Mouse (Mus musculus): Measurements from ENCODE around the gene Esr2. TPM values are rescaled to one million over a fixed set of nuclear protein-coding genes. Genes with fewer than 3 reads are reported as not detected.

Esr2 gene
- polyA plus RNA-seq, 1 experiment from 2014 or later: 0.34 TPM

DNA sequence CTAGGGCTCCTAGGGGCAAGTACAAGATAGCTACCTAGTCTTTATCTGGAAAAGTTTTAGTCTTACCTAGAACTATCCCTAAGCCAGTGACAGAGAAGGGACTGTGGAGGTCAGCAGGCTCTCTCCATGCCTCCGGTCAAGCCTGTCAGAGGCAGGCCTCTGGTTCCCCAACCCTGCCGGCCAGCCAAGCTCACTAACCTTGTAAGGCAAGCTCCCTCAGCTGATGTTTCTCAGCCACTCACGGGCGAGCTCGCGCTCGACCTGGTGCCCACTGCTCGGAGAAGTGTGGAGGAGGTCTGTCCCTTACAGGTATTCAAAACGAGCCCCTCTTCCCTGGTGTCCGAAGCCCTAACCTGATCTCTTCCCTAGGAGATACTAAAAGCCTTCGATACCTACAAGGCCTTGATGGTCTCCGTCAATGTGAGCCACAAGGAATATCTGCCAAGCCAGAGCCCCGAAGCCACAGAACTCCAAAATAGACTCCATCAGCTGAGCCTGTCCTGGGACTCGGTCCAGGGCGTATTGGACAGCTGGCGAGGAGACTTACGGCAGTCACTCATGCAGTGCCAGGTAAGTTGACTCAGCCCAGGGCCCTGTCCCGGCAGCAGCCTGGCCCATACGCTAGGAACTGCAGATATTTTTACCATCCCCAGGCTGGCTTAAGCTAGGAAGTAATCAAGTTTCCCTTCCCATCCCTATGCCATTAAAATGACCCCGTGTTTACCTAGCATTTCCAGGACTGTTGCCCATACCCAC lies 72.3 kb downstream of the Esr2 start:
- 93% methylated on average over 20 of the region's 20 CpGs for WGBS
- Histone ChIP-seq H3K9ac (no peak overlapping the region), H3K4me1 (no peaks in the 10 kb centered on the region), H3K9me3 (no peaks in the 10 kb centered on the region), H3K4me3 (no peak overlapping the region), H3K36me3 (peaks cover 68% of the 10 kb centered on the region), H3K27me3 (no peaks in the 10 kb centered on the region), H3K27ac (no peak overlapping the region), H3K4me2 (no peak overlapping the region)
- no peak for ATAC-seq (ENCODE audit: borderline replicate concordance, extremely low read depth, low FRiP score, low TSS enrichment)

DNA sequence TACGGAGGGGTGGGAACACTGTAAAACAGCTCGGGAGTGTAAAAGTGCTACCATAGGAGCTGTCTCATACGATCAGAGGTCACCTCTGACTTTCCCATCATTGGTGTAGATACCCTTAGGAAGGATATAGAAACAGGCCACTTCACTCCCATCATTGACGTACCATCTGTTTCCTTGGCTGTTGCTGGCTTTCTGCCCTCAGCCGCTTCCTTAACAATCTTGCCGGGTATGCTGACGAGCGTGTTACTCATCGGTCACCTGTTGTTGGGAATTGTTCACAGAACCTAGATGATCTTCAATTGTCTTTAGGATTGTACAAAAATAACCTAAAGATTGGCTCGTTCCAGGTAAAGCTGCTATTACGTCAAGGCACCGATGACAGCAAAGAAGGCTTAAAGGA lies 74.4 kb downstream of the Esr2 start:
- H3K27me3 ChIP-seq: no peaks in the 10 kb centered on the region
- no peak for ATAC-seq (ENCODE audit: borderline replicate concordance, extremely low read depth, low FRiP score, low TSS enrichment)
- H3K4me3 ChIP-seq: no peak overlapping the region
- H3K4me2 ChIP-seq: no peak overlapping the region
- WGBS: 90% methylated on average over 12 of the region's 12 CpGs
- peaks cover 67% of the 10 kb centered on the region for H3K36me3 ChIP-seq
- H3K27ac ChIP-seq: no peak overlapping the region
- H3K9me3 ChIP-seq: no peaks in the 10 kb centered on the region
- H3K4me1 ChIP-seq: no peaks in the 10 kb centered on the region
- no peak overlapping the region for H3K9ac ChIP-seq

DNA sequence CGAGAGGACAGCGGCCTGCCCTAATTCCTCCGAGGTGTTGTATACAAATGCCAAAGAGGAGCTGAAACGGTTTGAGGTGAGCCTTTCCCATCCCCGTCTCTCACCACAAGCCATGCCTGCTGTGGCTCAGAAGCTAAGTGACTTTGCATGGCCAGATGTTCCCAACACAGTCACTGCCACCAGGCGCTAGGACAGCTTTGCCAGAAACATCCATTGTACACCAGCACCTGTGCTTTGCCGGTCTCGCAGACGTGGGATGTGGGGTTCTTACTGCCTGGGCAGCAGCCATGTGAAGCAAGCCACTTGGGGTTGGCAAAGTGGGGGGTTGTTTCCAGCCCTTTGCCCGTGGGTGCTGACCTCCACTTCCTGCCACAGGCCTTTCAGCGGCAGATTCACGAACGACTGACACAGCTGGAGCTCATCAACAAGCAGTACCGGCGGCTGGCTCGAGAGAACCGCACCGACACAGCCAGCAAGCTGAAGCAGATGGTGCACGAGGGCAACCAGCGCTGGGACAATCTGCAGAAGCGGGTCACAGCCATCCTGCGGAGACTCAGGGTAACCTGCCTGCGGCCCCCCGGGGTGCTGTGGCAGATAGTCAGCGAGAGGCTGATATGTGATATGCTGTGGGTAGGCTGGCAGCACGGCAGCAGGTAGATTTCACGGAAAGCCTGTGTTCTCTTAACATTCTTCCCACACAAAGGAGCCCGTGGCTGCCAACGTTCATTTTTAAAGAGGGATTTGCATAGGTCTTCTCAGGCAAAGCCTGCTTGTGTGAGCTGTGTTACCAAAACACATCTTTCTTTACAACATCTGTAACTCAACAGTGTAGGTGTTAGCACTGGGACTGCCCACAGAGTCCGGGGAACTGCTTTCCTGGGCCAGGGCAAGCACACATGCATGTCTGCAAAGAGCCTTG lies 81.7 kb downstream of the Esr2 start:
- H3K4me1 ChIP-seq: peaks cover 17% of the 10 kb centered on the region
- no peaks in the 10 kb centered on the region for H3K27me3 ChIP-seq
- H3K9ac ChIP-seq: no peak overlapping the region
- no peak overlapping the region for H3K27ac ChIP-seq
- no peaks in the 10 kb centered on the region for H3K9me3 ChIP-seq
- peaks cover 42% of the 10 kb centered on the region for H3K36me3 ChIP-seq
- ATAC-seq (ENCODE audit: borderline replicate concordance, extremely low read depth, low FRiP score, low TSS enrichment): peak; percentile 66
- H3K4me2 ChIP-seq: no peak overlapping the region
- no peak overlapping the region for H3K4me3 ChIP-seq
- WGBS: 43% methylated on average over 30 of the region's 30 CpGs

DNA sequence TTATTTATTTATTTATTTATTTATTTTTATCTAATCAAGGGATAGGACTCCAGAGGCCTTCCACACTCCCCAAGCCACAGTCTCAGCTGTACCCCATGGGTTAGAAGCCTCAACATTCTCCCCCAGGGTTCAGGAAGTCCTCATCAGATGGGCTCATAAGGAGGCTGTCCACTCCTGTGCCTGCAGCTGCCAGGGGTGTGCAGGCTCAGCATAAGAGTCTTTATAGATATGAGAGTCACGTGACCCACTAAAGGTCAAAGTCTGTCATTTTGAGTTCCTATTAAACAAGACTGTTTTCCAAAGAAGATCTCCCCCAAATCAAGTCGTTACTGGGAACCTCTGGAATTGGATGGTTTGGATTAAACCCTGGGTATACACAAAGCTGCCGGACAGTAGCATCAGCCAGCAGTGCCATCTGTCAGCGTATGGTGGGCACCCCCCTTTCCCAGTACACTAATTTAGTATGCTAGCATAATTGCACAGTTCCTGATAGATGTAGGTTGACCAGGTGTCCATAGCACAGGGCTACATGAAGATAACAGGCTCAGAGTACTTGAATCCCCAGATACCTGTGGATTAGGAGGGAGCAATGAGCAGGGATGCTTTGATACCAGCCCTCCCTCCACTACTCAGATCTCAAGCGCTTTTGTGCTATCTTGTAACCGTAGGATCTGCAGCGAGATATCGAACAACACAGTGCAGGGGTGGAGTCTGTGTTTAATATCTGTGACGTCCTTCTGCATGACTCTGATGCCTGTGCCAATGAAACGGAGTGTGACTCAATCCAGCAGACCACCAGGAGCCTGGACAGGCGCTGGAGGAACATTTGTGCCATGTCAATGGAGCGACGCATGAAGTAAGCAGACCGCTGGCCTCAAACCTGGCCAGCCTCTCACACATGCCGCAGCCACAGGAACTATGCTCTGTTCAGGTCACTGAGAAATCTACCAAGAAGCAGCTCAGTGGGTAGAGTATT lies 83.2 kb downstream of the Esr2 start:
- peaks cover 30% of the 10 kb centered on the region for H3K36me3 ChIP-seq
- H3K4me2 ChIP-seq: no peak overlapping the region
- no peaks in the 10 kb centered on the region for H3K9me3 ChIP-seq
- no peak overlapping the region for H3K27ac ChIP-seq
- H3K9ac ChIP-seq: no peak overlapping the region
- no peaks in the 10 kb centered on the region for H3K27me3 ChIP-seq
- peak; percentile 41; the same call in 1 of the 2 replicates for ATAC-seq (ENCODE audit: borderline replicate concordance, extremely low read depth, low FRiP score, low TSS enrichment)
- H3K4me1 ChIP-seq: peaks cover 17% of the 10 kb centered on the region
- no peak overlapping the region for H3K4me3 ChIP-seq
- WGBS: 73% methylated on average over 15 of the region's 15 CpGs

- H3K27ac ChIP-seq: no peak overlapping the region
- H3K36me3 ChIP-seq: peaks cover 21% of the 10 kb centered on the region
- ATAC-seq (ENCODE audit: borderline replicate concordance, extremely low read depth, low FRiP score, low TSS enrichment): no peak
Observed at GRCm38 (mm10) chr12:76092789-76093466, 84.1 kb downstream of the Esr2 start.

DNA sequence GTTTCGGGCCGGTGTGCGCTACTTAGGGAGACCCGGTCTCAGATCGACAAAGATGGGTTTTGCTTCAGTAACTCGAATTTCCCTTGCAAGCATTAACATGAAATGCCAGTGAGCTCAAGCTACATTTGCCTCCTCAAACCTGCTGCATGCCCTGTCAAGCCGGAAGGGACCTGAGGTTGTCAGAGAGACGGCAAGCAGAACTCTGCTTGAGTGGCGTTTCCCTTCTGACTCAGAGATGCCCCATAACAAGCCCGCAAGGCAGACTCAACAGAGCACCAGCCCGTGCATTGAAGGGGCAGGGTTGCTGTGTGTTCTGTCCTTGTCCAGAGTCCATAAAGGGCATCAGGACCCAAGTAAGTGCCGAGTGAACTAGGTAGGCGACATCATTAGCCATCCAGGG lies 90.0 kb downstream of the Esr2 start:
- peaks cover 10% of the 10 kb centered on the region; the same call in 1 of the 2 replicates for H3K36me3 ChIP-seq
- H3K27me3 ChIP-seq: no peaks in the 10 kb centered on the region
- no peaks in the 10 kb centered on the region for H3K9me3 ChIP-seq
- WGBS: 83% methylated on average over 13 of the region's 13 CpGs
- H3K9ac ChIP-seq: no peak overlapping the region
- peaks cover under 1% of the 10 kb centered on the region; the same call in 1 of the 2 replicates for H3K4me1 ChIP-seq
- H3K4me2 ChIP-seq: no peak overlapping the region
- H3K27ac ChIP-seq: no peak overlapping the region
- no peak for ATAC-seq (ENCODE audit: borderline replicate concordance, extremely low read depth, low FRiP score, low TSS enrichment)
- H3K4me3 ChIP-seq: no peak overlapping the region

More at GRCm38 (mm10) chr12:76092789-76093466, 84.1 kb downstream of the Esr2 start:
- Histone ChIP-seq H3K9me3 (no peaks in the 10 kb centered on the region), H3K4me3 (no peak overlapping the region), H3K9ac (no peak overlapping the region), H3K4me1 (peaks cover 17% of the 10 kb centered on the region), H3K27me3 (no peaks in the 10 kb centered on the region), H3K4me2 (no peak overlapping the region)
- WGBS: 67% methylated on average over 11 of the region's 11 CpGs

- no peak overlapping the region for H3K9ac ChIP-seq
- H3K27me3 ChIP-seq: no peaks in the 10 kb centered on the region
- H3K4me2 ChIP-seq: no peak overlapping the region
- H3K9me3 ChIP-seq: no peaks in the 10 kb centered on the region
- no peak for ATAC-seq (ENCODE audit: borderline replicate concordance, extremely low read depth, low FRiP score, low TSS enrichment)
- 72% methylated on average over 15 of the region's 15 CpGs for WGBS
- H3K4me3 ChIP-seq: no peak overlapping the region
- H3K27ac ChIP-seq: no peak overlapping the region
- peaks cover 8% of the 10 kb centered on the region for H3K4me1 ChIP-seq
- H3K36me3 ChIP-seq: peaks cover 10% of the 10 kb centered on the region; the same call in 1 of the 2 replicates
Observed at GRCm38 (mm10) chr12:76085956-76086905, 90.8 kb downstream of the Esr2 start.

DNA sequence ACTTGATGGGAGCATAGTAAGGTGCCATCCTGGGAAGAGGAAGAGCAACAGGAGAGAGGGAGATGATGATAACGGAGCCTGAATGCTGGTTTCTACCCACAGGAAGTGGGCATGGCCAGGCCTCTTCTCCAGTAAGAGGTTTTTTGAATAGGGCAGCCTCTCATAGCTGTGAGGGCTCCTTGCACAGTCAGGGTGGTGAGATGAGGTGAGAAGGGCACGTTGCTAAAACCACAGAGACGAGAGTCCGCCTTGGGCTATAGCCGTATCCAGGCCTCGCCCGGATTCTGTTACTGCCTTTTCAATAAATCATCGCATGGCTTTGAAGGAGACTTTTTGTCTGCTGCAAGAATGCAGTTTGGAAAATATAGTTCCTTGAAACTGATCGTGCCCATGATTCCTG lies 92.0 kb downstream of the Esr2 start:
- Histone ChIP-seq H3K27ac (no peak overlapping the region), H3K4me3 (no peak overlapping the region), H3K4me2 (no peak overlapping the region), H3K9me3 (no peaks in the 10 kb centered on the region), H3K4me1 (peaks cover 18% of the 10 kb centered on the region), H3K9ac (no peak overlapping the region), H3K36me3 (peaks cover 5% of the 10 kb centered on the region; the same call in 1 of the 2 replicates), H3K27me3 (no peaks in the 10 kb centered on the region)
- ATAC-seq (ENCODE audit: borderline replicate concordance, extremely low read depth, low FRiP score, low TSS enrichment): no peak
- WGBS: 75% methylated on average over 9 of the region's 9 CpGs

DNA sequence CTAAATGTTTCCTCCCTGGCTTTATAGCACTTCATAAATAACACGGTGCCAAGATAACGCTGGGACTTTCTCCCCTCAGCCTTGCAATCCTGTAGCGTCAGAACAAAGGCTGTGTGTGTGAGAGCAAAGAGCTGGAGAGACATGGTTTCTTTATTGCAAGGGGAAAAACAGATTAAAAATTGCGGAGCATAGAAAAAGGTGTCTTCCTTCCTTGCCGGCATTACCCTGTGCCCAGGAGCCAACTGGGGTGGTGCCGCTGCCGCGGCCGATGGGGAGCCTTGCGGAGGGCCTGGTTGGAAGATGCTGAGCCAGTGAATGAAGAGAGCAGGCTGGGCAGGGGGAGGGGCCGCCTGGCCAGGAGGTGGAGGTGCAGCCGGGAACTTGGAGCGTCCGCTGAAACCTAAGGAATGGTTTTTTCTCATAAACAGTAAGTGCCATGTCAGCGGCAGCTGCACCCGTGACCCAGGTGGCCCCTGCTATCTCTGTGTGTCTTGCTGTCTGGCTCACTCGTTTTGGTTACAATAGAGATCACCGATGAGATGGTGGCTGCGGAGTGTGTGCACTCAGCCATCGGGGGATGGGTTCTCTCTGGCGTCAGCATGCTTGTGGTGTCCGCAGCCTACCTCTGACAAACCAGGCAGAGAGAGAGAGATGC lies 95.4 kb downstream of the Esr2 start:
- H3K36me3 ChIP-seq: peaks cover 13% of the 10 kb centered on the region; the same call in 1 of the 2 replicates
- WGBS: 9% methylated on average over 22 of the region's 22 CpGs
- H3K9ac ChIP-seq: no peak overlapping the region
- no peaks in the 10 kb centered on the region for H3K27me3 ChIP-seq
- no peak overlapping the region for H3K27ac ChIP-seq
- ATAC-seq (ENCODE audit: borderline replicate concordance, extremely low read depth, low FRiP score, low TSS enrichment): peak; percentile 62; the same call in 1 of the 2 replicates
- H3K9me3 ChIP-seq: no peaks in the 10 kb centered on the region
- H3K4me3 ChIP-seq: peak overlapping the region; percentile 22
- peak overlapping the region; percentile 54 for H3K4me2 ChIP-seq
- H3K4me1 ChIP-seq: peaks cover 18% of the 10 kb centered on the region

Data from lung, embryonic 15.5 days (tissue).